Mouse (Mus musculus) heart, embryonic 15.5 days (tissue): ENCODE data around the gene Osbp2. TPM values are rescaled to one million over a fixed set of nuclear protein-coding genes. Genes with fewer than 3 reads are reported as not detected.

Experiments used
- ATAC-seq: fragments of 200-750 bp; cut with Nextera tagmentation; replicated peaks from 2 replicates; pipeline ENCODE4 v1.8.0; 2017; ENCODE audit warnings: low read depth, moderate TSS enrichment; ENCODE audit not compliant: insufficient number of reproducible peaks, insufficient read depth, low FRiP score
- H3K27ac ChIP-seq: fragments of 300-500 bp; sonication (generic); 2 replicates; pipeline ENCODE4 v1.5.1; 2015; ENCODE audit warnings: mild to moderate bottlenecking, inconsistent platforms
- H3K27me3 ChIP-seq: fragments of 300-500 bp; sonication (generic); 2 replicates; pipeline ENCODE4 v1.6.1; 2015; ENCODE audit warnings: inconsistent platforms
- H3K36me3 ChIP-seq: fragments of 300-500 bp; sonication (generic); 2 replicates; pipeline ENCODE4 v1.6.1; 2015; ENCODE audit warnings: mild to moderate bottlenecking, inconsistent platforms
- H3K4me1 ChIP-seq: fragments of 300-500 bp; sonication (generic); replicated peaks from 2 replicates; pipeline ENCODE4 v1.6.1; 2015; ENCODE audit warnings: inconsistent platforms
- H3K4me2 ChIP-seq: fragments of 300-500 bp; sonication (generic); 2 replicates; pipeline ENCODE4 v1.6.1; 2015; ENCODE audit warnings: inconsistent platforms, mild to moderate bottlenecking, moderate library complexity
- H3K4me3 ChIP-seq: fragments of 300-500 bp; sonication (generic); 2 replicates; pipeline ENCODE4 v1.5.1; 2015; ENCODE audit warnings: mild to moderate bottlenecking, inconsistent platforms
- H3K9ac ChIP-seq: fragments of 300-500 bp; sonication (generic); 2 replicates; pipeline ENCODE4 v1.6.1; 2015; ENCODE audit warnings: mild to moderate bottlenecking, inconsistent platforms
- H3K9me3 ChIP-seq: fragments of 300-500 bp; sonication (generic); replicated peaks from 2 replicates; pipeline ENCODE4 v1.6.1; 2016; ENCODE audit warnings: inconsistent platforms
- WGBS: fragments of 180-500 bp; shearing (Covaris S2); methylation state at CpG from one replicate; pipeline ENCODE4 v1.1.7; 2015; ENCODE audit warnings: mixed read lengths; 5-methylcytosine and 5-hydroxymethylcytosine counted together
- polyA plus RNA-seq: library from polyadenylated mRNA; unstranded; fragments of >200 nt; fragmentation: Nextera tagmentation; extraction: Ambion mirVana; gene quantifications from 2 replicates; pipeline ENCODE4 v1.2.1, GENCODE M21; 2015

Gene Osbp2
- polyA plus RNA-seq, 1 experiment from 2014 or later = 1.5 TPM

- Histone ChIP-seq H3K4me3 (no peak overlapping the region), H3K36me3 (no peaks in the 10 kb centered on the region), H3K4me2 (no peak overlapping the region), H3K27ac (no peak overlapping the region), H3K9me3 (no peaks in the 10 kb centered on the region), H3K27me3 (no peaks in the 10 kb centered on the region), H3K9ac (no peak overlapping the region), H3K4me1 (peaks cover 16% of the 10 kb centered on the region)
- no peak for ATAC-seq
- 78% methylated on average over 15 of the region's 15 CpGs for WGBS
Measured at GRCm38 (mm10) chr11:3849469-3850314, 14.0 kb downstream of the Osbp2 start.

GRCm38 (mm10) chr11:3846351-3846750, 17.4 kb downstream of the Osbp2 start:
- 52% methylated on average over 2 of the region's 2 CpGs for WGBS
- H3K27me3 ChIP-seq = no peaks in the 10 kb centered on the region

GRCm38 (mm10) chr11:3843943-3844734, 19.6 kb downstream of the Osbp2 start:
- no peak overlapping the region for H3K4me3 ChIP-seq
- 58% methylated on average over 17 of the region's 17 CpGs for WGBS
- H3K9ac ChIP-seq = no peak overlapping the region
- peak overlapping the region; percentile 76 for H3K27ac ChIP-seq
- no peak overlapping the region; the same call in 1 of the 2 replicates for H3K4me2 ChIP-seq
- peaks cover 11% of the 10 kb centered on the region for H3K4me1 ChIP-seq
- H3K36me3 ChIP-seq = no peaks in the 10 kb centered on the region
- H3K9me3 ChIP-seq = no peaks in the 10 kb centered on the region
- H3K27me3 ChIP-seq = no peaks in the 10 kb centered on the region
- ATAC-seq = no peak

More at GRCm38 (mm10) chr11:3846351-3846750, 17.4 kb downstream of the Osbp2 start:
- Histone ChIP-seq H3K4me2 (no peak overlapping the region), H3K27ac (no peak overlapping the region), H3K9ac (no peak overlapping the region), H3K4me1 (peaks cover 11% of the 10 kb centered on the region), H3K4me3 (no peak overlapping the region), H3K9me3 (no peaks in the 10 kb centered on the region), H3K36me3 (no peaks in the 10 kb centered on the region)
- no peak for ATAC-seq

GRCm38 (mm10) chr11:3835271-3835670, 28.4 kb downstream of the Osbp2 start:
- H3K4me3 ChIP-seq = no peak overlapping the region
- 0 out of 2 replicates have a peak, but pooled peaks cover 3% of the 10 kb centered on the region for H3K4me1 ChIP-seq
- WGBS = 67% methylated on average over 4 of the region's 4 CpGs
- H3K27me3 ChIP-seq = no peaks in the 10 kb centered on the region
- H3K9ac ChIP-seq = no peak overlapping the region
- no peak overlapping the region for H3K4me2 ChIP-seq
- H3K36me3 ChIP-seq = no peaks in the 10 kb centered on the region
- no peak overlapping the region for H3K27ac ChIP-seq
- no peaks in the 10 kb centered on the region for H3K9me3 ChIP-seq
- ATAC-seq = no peak

- H3K4me1 ChIP-seq = 0 out of 2 replicates have a peak, but pooled peaks cover 3% of the 10 kb centered on the region
- whole genome bisulfite sequencing = 44% methylated on average over 13 of the region's 13 CpGs
Measured at GRCm38 (mm10) chr11:3834421-3835098, 29.1 kb downstream of the Osbp2 start.

GRCm38 (mm10) chr11:3833544-3834420, 29.9 kb downstream of the Osbp2 start:
- H3K27me3 ChIP-seq = no peaks in the 10 kb centered on the region
- H3K4me1 ChIP-seq = 0 out of 2 replicates have a peak, but pooled peaks cover 3% of the 10 kb centered on the region
- no peak overlapping the region for H3K27ac ChIP-seq
- no peak for ATAC-seq
- no peak overlapping the region for H3K9ac ChIP-seq
- peak overlapping the region; percentile 37 for H3K4me2 ChIP-seq
- no peak overlapping the region for H3K4me3 ChIP-seq
- no peaks in the 10 kb centered on the region for H3K9me3 ChIP-seq
- H3K36me3 ChIP-seq = no peaks in the 10 kb centered on the region
- 29% methylated on average over 21 of the region's 21 CpGs for WGBS

More at GRCm38 (mm10) chr11:3834421-3835098, 29.1 kb downstream of the Osbp2 start:
- ATAC-seq = no peak
- no peak overlapping the region for H3K4me3 ChIP-seq
- H3K27me3 ChIP-seq = no peaks in the 10 kb centered on the region
- H3K4me2 ChIP-seq = peak overlapping the region; percentile 37
- H3K36me3 ChIP-seq = no peaks in the 10 kb centered on the region
- no peaks in the 10 kb centered on the region for H3K9me3 ChIP-seq
- no peak overlapping the region for H3K27ac ChIP-seq
- H3K9ac ChIP-seq = no peak overlapping the region

- 45% methylated on average over 6 of the region's 6 CpGs for WGBS
- Histone ChIP-seq H3K4me3 (no peak overlapping the region), H3K4me2 (no peak overlapping the region), H3K9ac (no peak overlapping the region), H3K36me3 (no peaks in the 10 kb centered on the region), H3K4me1 (0 out of 2 replicates have a peak, but pooled peaks cover 3% of the 10 kb centered on the region), H3K9me3 (no peaks in the 10 kb centered on the region), H3K27me3 (no peaks in the 10 kb centered on the region), H3K27ac (no peak overlapping the region)
- ATAC-seq = no peak
Measured at GRCm38 (mm10) chr11:3832193-3832901, 31.4 kb downstream of the Osbp2 start.

GRCm38 (mm10) chr11:3829736-3830135, 34.0 kb downstream of the Osbp2 start:
- Histone ChIP-seq H3K36me3 (no peaks in the 10 kb centered on the region), H3K9me3 (no peaks in the 10 kb centered on the region), H3K4me2 (no peak overlapping the region), H3K27me3 (no peaks in the 10 kb centered on the region), H3K9ac (no peak overlapping the region), H3K4me3 (no peak overlapping the region), H3K4me1 (0 out of 2 replicates have a peak, but pooled peaks cover 3% of the 10 kb centered on the region), H3K27ac (no peak overlapping the region)
- ATAC-seq = no peak
- WGBS = 73% methylated on average over 5 of the region's 5 CpGs

- Histone ChIP-seq H3K36me3 (no peaks in the 10 kb centered on the region), H3K9me3 (no peaks in the 10 kb centered on the region), H3K4me2 (no peak overlapping the region), H3K4me3 (no peak overlapping the region), H3K9ac (no peak overlapping the region), H3K27ac (no peak overlapping the region), H3K27me3 (no peaks in the 10 kb centered on the region), H3K4me1 (no peaks in the 10 kb centered on the region)
- 59% methylated on average over 5 of the region's 5 CpGs for WGBS
- no peak for ATAC-seq
Measured at GRCm38 (mm10) chr11:3824138-3824537, 39.6 kb downstream of the Osbp2 start.

GRCm38 (mm10) chr11:3823378-3823777, 40.3 kb downstream of the Osbp2 start:
- Histone ChIP-seq H3K27me3 (no peaks in the 10 kb centered on the region), H3K27ac (no peak overlapping the region), H3K9me3 (no peaks in the 10 kb centered on the region), H3K4me2 (no peak overlapping the region), H3K36me3 (no peaks in the 10 kb centered on the region), H3K9ac (no peak overlapping the region), H3K4me1 (no peaks in the 10 kb centered on the region), H3K4me3 (no peak overlapping the region)
- ATAC-seq = no peak
- WGBS = 43% methylated on average over 2 of the region's 2 CpGs
